Mouse (Mus musculus) heart, postnatal 0 days (tissue): ENCODE data around the gene Rmdn3.

Source experiments
- CTCF ChIP-seq: IDR thresholded peaks from 2 replicates; pipeline ENCODE4 v1.5.1; 2016; ENCODE audit warnings: antibody characterized with exemption, control low read depth, low read depth
- EP300 ChIP-seq: IDR thresholded peaks from 2 replicates; pipeline ENCODE4 v1.6.1; 2016; ENCODE audit warnings: antibody characterized with exemption, low read depth

DNA sequence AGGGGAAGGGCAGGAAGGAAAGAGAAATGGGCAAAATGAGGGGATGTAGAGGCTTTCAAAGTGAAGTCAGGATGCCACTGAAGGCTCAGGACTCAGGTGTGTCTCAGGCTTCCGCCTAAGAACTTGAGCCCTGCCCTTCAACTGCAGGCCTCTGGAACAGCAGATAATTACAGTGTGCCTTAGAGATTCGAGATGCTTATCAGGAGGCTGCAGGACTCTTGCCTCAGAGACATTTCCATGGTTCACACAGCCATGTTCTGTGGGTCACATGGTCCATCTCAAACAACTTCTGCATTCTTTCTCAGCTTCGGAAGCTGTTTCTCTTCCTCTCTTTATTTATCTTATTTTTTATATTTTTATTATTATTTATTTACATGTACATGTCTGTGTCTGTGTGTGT lies 6.3 kb upstream of the Rmdn3 start:
- TF ChIP-seq CTCF (no peak), EP300 (no peak)
